Mouse (Mus musculus): Measurements from ENCODE around the gene Cdon.

The Cdon gene

DNA sequence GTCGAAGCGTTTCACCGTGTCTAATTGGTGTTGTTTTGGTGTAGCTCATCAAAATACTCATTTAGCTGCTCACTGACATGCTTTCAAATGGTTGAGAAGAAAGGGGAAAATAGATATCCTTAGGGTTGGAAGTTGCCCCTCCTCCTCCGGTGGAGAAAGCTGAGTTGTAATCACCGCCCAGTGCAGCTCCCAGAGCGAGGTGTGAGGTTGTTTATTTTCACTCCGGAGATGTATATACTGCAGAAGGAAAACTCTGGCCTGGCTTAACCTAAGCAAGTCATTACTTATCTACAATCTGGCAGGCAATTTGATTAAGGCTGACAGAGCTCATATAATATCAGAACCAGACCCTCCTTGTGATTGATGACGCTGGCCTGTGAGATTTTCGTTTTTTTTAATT, 14.6 kb downstream of the Cdon start:
- DNase-seq (ENCODE audit: low spot score in 2 of 2) = no peak

DNA sequence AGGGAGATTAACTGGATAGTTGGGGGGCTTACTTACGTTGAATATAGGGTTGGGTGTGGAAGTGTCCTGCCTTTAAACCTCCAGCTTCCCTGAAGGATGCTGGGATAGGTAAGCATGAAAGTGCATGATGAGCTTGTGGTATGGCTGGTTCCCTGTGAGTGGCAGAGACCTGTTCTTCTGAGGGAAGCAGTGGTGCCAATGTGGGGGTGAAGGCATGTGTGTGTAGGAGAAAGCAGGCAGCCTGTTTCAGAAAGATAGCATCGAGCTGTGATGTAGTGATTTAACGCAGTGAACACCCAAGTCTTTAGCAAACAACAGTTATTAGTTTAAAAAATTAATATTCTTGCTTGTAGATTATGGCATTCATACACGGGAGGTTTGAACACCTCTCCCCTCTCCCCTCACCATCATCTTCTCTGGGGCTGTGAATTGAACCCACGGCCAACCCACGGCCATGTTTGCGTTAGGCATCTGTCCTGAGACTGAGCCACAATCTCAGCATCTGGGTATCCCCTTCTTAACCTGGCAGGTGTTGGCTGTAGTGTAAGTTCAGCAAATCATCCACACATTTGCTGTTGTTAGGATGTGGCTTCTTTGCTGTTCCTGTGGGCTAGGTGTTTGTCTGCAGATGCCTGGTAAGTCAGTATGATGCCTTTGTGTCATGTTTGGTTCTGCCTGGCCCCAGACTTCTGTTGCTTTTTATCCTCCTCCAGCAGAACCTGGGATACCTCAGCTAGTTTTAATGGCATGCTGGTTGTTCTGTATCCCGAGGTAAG, 17.5 kb downstream of the Cdon start:
- DNase-seq (ENCODE audit: low spot score in 2 of 2) = no peak

DNA sequence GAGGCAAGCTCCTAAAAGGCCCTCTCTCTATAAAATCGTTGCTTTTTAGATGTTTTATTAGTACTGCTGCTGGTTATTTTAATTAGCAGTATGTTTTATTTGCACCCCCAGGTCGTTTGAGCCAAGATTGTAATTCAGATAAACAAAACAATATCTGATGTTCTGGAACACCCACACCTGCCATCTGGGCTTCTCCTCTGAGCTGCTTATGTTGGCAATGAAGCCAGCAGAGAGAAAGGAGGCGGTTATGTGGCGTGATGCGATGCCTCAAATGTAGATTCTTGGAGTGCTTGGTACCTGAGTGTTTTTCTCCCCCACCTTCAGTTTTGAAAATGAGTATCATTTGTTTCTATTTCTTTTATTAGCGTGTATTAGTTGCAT, 18.1 kb downstream of the Cdon start:
- DNase-seq (ENCODE audit: low spot score in 2 of 2) = no peak

DNA sequence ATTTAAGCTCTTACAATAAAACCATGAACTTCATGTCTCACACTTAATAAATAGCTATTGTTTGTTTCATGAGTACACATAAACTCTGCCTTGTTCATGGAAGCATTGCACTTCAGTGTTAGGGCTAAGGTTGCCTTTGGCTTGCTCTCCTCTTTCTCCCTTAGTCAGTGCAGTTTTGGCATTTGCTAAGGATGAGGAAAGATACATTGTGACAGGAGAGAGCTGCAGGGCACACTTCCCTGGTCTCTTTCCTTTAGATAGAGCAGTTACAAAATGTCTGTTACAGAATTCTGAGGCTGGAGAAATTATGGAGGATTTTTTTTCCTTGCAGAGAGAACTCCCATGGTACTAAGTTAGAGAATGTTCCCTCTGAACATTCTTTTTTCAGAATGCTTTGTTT, 18.8 kb downstream of the Cdon start:
- no peak for DNase-seq (ENCODE audit: low spot score in 2 of 2)

DNA sequence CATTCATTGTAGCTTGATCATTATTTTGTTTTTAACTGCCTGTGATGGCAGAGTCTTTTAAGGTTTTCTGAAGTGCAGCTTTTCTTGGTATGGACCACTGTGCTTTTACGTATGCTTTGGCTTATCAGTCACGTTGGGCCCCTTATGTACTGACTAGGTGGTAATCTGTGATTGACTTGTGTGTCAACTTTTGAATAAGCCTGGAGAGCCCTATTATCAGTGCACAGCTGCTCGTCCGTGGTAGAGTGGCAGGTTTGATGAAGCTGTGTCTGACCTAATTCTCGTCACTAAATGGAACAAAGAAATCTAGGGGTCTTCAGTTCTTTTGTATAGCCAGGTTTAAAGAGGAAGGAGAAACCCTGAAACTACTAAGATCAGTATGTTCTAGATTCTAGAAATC, 21.5 kb downstream of the Cdon start:
- DNase-seq (ENCODE audit: low spot score in 2 of 2) = no peak

DNA sequence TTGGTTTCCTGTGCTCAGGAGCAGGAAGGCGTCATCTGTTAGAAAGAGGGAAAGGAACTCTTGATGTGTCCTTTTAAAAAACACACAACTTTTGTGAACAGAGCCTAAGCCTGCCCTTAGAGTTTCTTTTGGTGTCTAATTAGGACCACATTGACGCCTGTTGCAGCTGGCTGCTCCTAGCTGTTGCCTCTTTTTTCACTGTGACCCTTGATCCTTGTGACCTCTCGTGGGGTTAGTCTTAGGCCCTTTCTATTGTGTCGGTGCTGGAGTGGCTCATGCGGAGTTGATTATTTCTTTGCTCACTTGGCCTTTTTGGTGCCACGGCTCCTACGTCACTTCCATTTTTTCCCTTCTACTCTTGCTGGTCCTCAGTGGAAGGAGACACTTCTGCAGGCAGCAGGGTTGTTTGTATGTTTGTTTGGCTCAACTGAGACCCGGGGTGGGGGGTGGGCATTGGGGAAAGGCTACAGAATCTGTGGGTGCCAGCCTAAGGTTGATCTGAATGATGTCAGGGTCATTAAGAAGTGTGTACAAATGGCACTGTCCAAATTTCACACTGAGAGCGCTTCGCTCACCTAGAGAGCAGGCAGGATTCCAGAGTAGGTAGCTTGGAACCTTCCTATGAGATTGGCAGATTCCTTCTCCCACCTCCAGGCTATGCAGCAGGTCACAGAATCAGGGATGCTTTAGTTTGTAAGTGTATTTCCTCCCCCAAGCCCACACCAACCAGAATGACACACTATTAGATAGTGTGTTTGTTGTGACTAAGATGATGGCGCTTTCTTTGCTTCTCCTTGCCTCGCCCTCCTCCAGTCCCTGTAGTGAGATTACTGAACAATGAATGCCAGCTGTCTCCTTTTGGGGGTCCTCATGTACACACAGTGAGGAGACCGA, 22.9 kb downstream of the Cdon start:
- no peak for DNase-seq (ENCODE audit: low spot score in 2 of 2)

DNA sequence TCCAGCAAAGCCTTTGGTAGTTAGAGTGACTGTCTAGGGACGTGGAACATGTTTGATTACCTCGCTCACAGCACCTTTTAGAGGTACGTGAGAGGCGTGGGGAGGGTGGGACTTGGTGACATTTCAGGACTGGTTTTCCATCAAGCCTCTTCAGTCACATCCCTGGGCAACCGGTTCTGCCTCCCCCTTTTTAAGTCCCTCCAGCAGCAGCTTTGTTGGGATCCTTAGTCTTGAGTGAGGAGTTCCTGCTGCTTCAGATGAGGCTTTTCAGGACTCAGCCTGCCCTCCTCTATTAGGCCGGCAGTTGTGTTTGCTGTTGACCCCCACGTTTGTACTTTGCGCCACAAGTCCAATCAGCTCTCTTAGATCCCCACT, 23.6 kb downstream of the Cdon start:
- DNase-seq (ENCODE audit: low spot score in 2 of 2) = no peak

DNA sequence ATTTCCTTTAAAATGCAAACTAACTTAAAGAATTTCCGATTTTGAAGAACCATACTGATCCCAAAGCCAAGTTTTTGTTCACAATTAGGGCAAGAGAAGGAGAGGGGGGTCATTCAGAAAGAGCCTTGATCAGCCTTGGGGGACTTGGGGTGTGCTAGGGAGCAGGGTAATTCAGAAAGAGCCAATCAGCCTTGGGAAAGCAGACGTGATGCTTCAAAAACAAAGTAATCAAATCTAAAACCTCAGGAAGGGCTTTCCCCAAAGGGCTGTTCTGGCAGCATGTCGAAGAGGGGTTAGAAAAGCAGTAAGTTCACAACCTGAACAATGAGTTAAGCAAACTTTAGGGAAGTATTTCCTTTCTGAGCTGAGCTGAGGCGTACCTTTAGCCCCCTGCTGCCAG, 26.0 kb downstream of the Cdon start:
- DNase-seq (ENCODE audit: low spot score in 2 of 2) = no peak

DNA sequence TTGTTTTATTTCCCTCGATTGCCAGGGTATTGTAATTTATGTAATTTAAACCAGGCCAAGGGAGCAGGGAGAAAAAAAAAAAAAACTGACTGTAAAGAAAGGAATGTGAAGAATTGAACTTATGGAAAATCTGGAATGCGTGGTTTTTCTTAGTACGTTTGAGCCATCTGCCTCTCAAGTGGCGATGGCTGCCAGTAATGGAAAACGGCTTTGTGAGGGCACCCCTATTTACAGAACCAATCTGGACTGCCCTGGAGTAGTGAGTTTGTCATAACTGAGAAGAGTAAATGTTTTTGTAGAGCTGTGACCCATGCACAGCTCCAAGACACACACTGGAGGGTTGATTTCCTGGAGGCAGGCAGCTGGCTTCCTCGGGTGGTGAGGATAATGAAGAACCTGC, 32.4 kb downstream of the Cdon start:
- no peak for DNase-seq (ENCODE audit: low spot score in 2 of 2)

DNA sequence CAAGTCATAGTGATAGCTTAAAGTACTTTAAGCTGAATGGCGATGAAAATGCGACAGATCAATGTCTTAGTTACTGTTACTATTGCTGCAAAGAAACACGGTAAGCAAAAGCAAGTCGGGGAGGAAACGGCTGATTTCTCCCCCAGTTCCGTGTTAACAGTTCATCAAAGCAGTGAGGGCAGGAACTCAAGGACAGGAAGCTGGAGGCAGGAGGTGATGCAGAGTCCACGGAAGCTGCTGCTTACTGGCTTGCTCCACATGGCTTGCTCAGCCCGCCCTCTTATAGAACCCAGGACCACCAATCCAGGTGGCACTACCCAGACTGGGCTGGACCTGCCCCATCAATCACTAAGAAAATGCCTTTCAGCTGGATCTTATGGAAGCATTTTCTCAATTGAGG, 38.7 kb downstream of the Cdon start:
- DNase-seq (ENCODE audit: low spot score in 2 of 2) = no peak

DNA sequence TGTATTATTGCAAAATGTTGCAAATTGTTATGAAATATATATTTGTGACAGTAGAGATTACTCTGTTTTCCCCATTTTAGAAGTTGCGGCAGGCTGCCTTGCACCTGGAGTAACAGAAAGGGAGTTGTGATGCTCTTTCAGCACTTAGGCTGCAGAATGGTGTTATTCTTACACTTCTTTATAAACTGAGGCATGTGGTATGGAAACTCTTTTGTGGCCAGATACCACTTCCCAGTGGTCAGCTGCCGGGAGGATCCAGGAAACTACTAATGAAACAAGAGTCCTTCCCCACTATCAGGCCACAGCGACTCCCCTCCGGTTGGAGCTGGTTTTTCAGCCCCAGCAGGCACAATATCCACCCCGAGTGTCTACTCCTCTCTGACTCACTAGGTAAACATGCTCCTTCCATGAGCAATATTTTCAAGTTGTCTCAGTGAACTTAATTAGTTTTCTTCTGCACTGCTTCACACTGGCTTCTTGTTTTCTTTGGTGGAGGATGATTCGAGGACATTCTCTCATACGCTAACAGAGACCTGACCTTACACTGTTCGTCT, 46.4 kb downstream of the Cdon start:
- no peak for DNase-seq (ENCODE audit: low spot score in 2 of 2)

DNA sequence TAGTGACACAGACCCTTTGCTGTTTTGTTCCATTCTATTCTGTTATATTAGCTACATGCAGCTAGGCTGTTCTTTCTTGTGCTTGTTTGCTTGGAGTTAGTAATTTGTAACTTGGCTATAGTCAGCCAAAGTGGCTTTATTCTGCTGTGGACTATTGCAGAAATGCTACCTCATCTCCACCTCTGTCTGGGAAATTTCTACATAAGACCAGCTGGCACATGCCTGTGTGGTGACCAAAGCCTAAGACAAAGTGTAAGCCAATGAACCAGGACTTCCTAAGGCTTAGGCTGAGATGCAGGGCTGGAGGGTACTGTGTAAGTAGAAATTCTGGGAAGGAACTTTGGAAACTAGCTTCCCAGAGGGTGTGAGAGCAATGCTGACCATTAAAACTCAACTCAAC, 48.0 kb downstream of the Cdon start:
- no peak for DNase-seq (ENCODE audit: low spot score in 2 of 2)

DNA sequence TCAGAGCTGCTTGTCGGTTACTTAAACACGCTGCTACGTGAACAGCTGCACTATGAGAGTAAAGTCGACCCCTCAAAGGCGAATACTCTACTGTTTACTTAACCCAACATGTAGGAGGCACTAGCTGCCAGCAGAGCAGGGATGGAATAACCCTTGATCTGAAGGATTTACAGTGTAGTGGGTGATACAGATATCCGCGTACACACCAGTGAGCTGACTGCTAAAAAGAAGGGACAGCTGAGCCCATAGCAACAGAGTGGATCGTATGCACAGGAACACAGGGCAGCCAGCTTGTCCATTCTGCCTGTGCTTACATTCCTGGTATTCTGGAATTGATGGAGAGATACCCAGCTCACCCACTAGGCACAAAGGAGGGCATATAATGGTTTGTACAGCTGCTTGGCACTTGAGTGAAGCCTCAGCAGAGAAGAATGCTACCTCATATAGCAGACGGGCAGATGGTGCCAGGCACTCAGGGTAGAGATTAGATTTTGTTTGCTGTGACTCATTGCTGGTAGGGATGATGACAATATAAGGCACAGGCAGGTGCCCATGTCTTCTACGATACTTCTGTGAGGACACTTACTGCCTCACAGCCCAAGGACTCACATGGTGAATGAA, 53.3 kb downstream of the Cdon start:
- DNase-seq (ENCODE audit: low spot score in 2 of 2) = no peak

DNA sequence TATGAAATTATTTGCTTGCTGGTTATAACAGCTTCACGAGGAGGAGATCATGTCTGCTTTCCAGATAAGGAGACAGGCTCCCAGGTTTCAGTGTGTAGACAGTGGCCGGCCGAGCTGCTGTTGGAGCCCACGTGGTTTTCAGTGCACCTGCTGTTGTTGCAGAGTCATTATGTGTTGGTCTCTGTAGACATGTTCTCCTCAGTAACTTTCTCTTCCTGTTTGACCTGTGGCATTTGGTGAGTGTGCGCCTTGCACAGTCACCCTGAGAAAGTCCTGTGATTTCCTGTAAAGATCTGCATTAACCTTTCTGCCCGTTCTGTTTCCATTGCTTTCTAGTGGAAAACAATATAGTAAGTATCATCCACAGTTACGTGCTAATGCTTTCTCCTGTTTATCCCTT, 54.5 kb downstream of the Cdon start:
- DNase-seq (ENCODE audit: low spot score in 2 of 2) = no peak

DNA sequence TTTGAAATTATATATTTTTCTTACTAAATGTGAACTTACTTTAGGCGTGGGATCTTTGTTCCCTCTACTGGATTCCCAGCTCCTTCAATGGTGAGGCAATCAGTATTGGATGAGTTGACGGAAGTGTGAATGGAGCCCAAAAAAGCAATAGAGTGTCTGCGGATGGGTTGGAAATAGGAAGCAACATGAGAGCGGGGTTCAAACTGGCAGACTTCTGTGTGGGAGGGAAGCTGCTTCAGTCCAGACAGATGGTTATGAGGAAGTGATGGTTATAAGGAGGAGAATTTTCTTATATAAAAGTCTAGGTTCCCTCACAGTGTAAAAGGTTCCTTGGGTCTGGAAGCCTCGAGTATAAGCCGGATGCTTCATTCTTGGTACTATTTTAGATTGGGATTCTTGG, 58.5 kb downstream of the Cdon start:
- no peak for DNase-seq (ENCODE audit: low spot score in 2 of 2)

DNA sequence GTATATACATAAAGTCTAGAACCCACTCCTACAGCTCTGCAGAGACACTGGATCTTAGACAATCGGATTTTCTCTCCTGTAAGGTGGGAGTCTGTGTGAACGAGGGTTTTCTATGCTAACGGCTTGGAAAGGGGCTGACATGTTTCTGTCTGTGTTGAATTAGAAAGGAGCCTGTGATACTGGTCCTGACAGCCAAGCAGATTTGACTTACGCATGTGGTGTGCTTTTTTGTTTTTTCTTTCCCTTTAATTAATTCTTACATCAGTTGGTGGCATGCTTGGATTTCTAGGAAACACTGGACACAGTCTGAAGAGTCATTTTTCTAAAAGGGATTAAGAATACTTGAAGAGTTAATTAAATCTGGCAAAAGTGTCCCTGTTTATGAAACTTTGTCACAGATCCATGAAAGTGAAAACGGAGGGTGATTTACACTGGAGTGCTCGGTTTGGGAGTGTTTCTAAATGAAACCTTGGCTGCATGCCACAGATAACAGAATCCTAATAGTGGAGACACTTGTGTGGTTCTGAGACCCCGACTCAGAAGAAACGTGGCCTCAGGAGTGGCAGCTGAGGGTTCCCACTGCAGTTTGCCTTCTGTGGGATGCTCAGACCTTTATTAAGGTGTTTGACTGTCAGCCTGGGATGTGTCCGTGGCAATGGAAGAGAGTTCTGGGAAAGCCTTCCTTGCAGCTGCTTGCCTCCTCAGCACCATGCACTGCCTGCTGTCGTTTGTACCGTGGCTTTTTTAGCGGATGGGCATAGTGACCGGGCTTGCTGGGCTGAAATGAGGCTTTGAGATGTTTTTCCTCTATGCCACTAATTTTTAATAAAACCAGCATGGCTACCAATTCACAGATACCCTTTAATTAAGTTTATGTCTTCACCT, 61.3 kb downstream of the Cdon start:
- DNase-seq (ENCODE audit: low spot score in 2 of 2) = no peak

DNA sequence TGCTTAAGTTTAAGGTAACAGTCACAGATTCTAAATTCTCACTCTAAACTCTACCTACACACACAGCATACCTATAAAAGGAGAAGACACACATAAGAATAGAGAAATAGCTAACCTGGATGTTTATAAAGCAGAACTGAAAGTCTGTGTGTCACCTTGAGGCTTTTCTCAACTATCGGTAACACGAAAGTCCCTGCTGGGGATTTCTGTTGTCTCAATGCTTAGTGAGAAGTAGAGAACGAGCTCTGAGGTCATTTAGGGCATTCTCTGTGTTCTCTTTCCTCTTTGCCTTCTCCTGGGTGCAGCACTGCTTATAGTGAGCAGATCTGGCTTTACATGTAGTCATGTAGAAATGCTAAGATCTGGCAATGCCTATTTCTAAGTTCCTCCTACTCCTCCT, 63.0 kb downstream of the Cdon start:
- DNase-seq (ENCODE audit: low spot score in 2 of 2) = no peak

DNA sequence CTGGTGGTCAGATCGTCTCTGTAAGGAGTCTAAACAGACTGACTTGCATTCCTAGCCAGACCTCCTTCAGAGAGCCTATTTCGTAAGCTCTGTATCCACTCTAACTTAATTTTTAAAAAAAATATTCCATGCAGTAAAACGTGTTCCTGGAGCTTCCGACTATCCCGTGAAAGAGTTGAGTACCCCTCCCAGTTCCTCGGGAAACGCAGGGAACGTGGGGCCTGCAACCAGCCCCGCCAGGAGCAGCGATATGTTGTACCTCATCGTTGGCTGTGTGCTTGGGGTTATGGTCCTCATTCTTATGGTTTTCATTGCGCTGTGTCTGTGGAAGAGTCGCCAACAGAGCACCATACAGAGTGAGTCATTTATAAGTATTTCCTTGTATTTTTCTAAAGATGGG, 65.7 kb downstream of the Cdon start:
- DNase-seq (ENCODE audit: low spot score in 2 of 2) = no peak

DNA sequence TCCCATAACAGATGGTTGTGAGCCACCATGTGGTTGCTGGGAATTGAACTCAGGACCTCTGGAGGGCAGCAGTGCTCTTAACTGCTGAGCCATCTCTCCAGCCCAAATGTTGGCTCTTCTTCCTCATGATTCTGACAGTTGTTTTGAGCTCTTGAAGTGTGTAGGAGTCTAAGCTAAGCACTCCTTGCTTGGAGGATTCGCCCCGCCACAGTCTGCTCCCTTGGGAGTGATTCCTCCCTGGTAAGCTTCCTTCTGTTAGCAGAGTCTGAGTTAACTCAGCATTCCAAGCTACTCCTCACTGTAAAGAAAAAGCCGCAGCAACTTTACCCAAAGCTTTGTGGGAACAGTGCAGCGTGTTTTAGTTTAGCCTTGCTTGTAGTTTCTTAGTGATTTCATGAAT, 67.6 kb downstream of the Cdon start:
- DNase-seq (ENCODE audit: low spot score in 2 of 2) = no peak

DNA sequence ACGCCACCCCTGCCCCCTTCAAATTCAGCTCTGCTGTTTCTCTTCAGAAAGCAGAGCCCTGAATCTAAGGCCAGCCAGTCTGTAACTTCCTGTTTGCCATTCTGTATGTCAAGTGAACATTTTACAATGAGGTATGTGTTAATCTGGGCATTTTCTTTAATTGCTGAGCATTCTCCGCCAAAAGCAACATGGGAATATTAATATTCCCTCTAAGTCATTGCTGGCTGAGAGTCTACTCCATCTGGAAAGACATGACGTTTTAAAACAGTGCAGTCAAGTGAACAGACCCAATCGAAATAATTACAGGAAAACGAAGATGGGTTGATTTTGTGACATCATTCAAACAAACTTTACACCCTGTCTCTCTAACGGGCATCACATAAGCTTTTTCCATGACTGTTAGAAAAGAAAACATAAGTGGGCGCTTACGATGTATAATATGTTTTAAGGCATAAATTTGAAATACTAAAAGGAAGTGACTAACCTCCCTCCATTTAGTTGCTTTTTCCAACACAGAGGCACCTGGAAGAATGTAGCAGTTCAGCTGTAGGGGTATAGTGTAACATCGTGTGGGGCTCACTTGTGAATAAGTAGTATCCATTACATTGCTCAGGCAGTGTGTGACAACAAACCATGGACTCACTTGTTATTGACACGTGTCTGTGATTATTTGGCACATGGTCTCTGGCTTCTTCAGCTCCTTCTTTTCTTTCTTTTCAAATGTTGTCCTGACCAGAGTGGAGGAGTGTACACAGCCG, 70.4 kb downstream of the Cdon start:
- DNase-seq (ENCODE audit: low spot score in 2 of 2) = no peak
